Mouse (Mus musculus): ENCODE data around the gene Rnase2a.
A peak's percentile ranks its signal among the peaks of the same experiment; 100 is the strongest.
"Not testable (repeated sequence)": the region's sequence is repeated elsewhere in the genome, so short reads cannot be mapped to it uniquely, and the experiment has no call there.

The Rnase2a gene

GRCm38 (mm10) chr14:51256041-51256440 lies at the start of gene Rnase2a:
Rnase2a (minus strand) TSS chr14:51256112.
- DNase-seq (ENCODE audit: low read depth, low spot score): no peak

DNA sequence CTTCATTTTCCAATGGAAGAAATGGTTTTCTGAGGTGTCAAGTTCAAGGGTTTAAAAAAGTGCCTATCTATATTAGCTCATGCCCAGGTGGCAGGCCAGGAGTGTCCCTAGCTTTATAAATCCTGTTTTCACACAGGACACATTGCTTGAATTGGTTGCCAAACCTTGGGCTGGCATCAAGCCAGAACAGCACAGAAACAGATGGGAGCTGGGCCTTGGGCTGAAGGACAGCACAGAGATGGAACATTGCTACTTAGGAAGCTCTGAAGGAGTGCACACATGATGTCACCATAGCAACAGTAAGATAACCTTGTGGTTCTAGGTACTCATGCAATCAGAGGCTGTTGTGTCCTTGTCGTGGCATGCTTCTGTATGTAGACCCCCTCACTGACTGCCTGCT lies 35.6 kb upstream of the Rnase2a start:
- no peak for DNase-seq (ENCODE audit: low read depth, low spot score)

DNA sequence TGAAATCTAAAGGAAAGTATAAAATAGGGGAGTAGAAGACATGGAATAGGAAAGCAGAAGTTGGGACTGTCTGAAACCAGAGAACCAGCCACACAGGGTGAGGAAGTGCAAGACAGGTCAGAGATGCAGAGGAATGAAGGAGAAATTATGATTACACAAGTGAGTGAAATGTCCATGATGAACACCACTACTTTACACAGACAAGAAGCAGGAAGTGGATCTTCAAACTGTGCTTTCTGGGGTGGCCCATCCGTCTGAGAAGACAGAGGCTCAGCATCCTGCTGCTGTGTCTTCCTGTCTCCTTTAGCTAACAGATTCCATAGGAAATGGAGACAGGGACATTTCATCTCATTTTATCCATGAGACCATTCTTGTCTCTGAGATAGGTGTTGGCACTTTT lies 22.6 kb upstream of the Rnase2a start:
- DNase-seq (ENCODE audit: low read depth, low spot score): not testable (repeated sequence)

DNA sequence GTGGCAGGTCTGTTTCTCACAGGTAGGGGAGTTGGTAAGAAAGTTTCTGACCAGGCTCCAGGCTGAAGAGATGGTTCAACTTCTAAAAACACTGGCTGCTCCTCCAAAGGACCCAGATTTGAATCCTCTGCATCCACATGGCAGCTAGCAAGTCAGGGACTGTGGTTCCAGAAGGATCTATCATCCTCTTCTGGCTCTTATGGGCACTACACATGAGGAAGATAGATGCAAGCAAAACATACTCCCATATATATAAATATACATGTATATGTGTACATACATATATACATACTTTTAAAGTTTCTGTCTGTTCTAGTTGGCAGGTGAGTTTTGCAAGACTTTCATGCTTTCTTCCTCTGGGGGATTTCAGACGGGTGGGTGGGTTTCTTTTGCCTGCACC lies 12.8 kb upstream of the Rnase2a start:
- no peak for DNase-seq (ENCODE audit: low read depth, low spot score)

DNA sequence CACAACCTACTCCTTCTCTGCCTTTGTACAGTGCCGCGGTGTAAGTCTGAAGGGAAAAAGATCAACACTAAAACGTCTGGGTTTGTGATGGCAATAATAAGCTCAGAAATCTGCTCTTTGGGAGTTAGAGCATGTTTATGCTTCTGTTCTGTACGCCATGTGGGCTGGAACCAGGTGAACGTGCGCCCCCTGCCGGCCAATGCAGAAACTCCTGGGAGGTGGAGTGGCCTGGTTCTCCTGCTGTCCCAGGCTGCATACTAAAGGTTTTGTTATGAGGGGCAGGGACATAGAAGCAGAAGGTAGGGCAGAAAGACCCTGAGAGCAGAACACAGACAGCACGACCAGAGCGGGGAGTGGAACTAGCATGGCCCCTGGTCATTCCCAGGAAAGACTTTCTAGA lies 10.2 kb upstream of the Rnase2a start:
- peak; percentile 81 for DNase-seq (ENCODE audit: low read depth, low spot score)

- DNase-seq (ENCODE audit: low read depth, low spot score): no peak
Measured at GRCm38 (mm10) chr14:51265667-51266066, 9.8 kb upstream of the Rnase2a start.

DNA sequence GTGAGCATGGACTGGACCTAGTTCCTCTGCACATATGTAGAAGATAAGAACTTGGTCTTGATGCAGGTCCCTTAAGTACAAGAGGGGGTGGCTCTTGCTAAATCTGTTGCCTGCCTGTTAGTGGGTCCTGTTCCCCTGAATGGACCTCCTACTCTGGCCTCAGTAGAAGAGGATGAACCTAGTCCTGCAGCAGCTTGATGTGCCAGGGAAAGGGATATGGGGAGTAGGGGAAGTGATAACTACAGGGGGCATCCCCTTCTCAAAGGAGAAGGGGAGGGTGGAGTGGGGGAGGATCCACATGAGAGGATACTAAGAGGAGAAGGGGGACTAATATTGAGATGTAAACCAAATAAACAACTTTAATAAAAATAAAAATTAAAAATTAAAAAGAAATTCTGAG lies 6.5 kb upstream of the Rnase2a start:
- no peak for DNase-seq (ENCODE audit: low read depth, low spot score)

GRCm38 (mm10) chr14:51259741-51260140 lies 3.8 kb upstream of the Rnase2a start:
- DNase-seq (ENCODE audit: low read depth, low spot score): no peak

- no peak for DNase-seq (ENCODE audit: low read depth, low spot score)
Measured at GRCm38 (mm10) chr14:51253569-51253968, 2.3 kb downstream of the Rnase2a start.

- DNase-seq (ENCODE audit: low read depth, low spot score): not testable (repeated sequence)
Measured at GRCm38 (mm10) chr14:51252206-51252605, 3.7 kb downstream of the Rnase2a start.

- DNase-seq (ENCODE audit: low read depth, low spot score): no peak
Measured at GRCm38 (mm10) chr14:51250348-51250747, 5.6 kb downstream of the Rnase2a start.

DNA sequence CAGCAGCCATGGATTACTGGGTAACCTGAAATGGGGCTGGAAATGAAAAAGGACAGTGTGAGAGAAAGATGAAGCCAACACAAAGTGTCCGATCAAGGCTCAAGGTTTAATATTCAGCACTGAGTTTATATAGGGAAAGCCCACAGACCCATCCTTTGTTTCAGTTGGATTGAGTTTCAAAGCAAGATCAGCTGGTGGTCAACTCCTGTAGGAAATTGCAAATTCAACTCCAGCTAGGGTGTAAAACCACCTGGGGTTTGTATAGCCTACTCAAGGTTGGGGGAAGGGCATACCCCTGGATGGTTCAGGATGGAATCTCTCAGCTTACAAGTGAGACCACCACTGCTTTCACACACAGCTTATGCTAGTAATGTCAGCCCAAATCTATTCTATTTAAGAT lies 8.2 kb downstream of the Rnase2a start:
- DNase-seq (ENCODE audit: low read depth, low spot score): peak; percentile 25

GRCm38 (mm10) chr14:51240899-51241298 lies 15.0 kb downstream of the Rnase2a start:
- DNase-seq (ENCODE audit: low read depth, low spot score): peak; percentile 57

DNA sequence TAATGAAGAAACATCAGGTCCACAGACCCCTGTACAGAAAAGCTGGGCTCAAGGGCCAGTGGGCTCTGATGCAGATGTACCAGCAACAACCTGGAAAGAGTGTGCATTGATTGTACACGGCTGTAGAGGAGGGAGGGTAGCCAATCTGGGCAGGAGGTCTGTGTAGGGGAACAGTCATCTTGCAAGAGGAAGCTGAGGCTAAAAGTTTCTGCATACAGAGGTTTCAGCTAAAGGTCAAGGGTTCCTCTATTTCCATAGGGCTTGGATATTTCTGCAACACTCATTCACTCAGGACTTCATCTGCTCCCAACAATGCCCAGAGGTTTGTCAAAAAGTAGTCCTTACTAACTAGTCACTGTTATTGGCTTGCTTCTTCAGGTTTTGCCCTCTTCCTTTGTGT lies 18.4 kb downstream of the Rnase2a start:
- not testable (repeated sequence) for DNase-seq (ENCODE audit: low read depth, low spot score)

DNA sequence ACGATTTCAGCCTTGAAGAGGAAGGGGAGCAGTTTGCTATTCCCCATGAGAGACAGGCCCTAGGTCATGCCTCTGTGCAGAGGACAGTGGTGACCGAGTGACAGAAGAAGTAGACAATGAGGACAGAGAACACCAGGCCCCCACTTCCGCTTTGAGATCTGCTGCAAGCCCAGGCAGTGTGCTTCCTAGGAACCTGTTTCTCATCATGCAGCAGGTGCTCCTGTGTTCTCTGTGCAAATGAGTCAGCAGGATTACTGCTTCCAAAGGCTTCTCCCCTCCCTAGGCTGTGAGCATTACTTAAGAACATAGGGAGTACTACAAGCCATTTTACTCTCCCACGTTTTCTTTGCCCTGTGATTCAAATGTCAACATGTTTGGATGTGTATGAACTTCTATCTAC lies 26.3 kb downstream of the Rnase2a start:
- DNase-seq (ENCODE audit: low read depth, low spot score): not testable (repeated sequence)

DNA sequence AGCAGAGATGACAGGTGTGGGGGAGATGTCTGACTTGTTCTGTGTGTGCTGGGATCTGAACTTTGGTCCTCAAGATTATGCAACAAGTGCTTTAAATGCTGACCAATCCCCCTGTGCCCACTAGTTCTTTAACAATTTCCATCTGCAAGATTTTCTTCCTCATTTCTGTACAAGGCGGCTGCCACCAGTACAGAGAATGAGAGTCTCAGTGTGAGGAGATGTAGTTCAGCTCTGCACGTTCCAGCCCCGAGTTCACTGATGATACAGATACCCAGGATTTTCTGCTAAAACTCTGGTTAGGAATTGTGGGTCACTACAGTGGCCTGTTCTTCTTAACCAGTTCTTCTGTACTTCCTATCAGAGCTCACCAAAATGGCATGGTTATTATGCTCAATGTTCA lies 35.8 kb downstream of the Rnase2a start:
- DNase-seq (ENCODE audit: low read depth, low spot score): not testable (repeated sequence)

Measured in ZHBTc4 (cell line).